Mouse (Mus musculus) bone marrow, adult 2 months (tissue): ENCODE data around the gene Vmn2r69. TPM values are rescaled to one million over a fixed set of nuclear protein-coding genes. Genes with fewer than 3 reads are reported as not detected.

Experiments used
- H3K27ac ChIP-seq: fragments of 200-500 bp; 2 replicates; pipeline ENCODE4 v1.5.1; 2012; ENCODE audit warnings: low read depth, mild to moderate bottlenecking, control low read depth, inconsistent platforms, low read length; ENCODE audit not compliant: control insufficient read depth, poor library complexity, insufficient read depth
- H3K4me1 ChIP-seq: fragments of 200-500 bp; 2 replicates; pipeline ENCODE4 v1.6.1; 2011; ENCODE audit warnings: low read length; ENCODE audit not compliant: control insufficient read depth, insufficient read depth
- H3K4me3 ChIP-seq: fragments of 200-500 bp; replicated peaks from 2 replicates; pipeline ENCODE3; 2011; ENCODE audit warnings: mild to moderate bottlenecking, low read depth, low read length, control low read depth; ENCODE audit not compliant: control insufficient read depth
- CTCF ChIP-seq: fragments of 200-500 bp; IDR thresholded peaks from 2 replicates; pipeline ENCODE4 v1.5.1; 2011; ENCODE audit warnings: low read length, control low read depth; ENCODE audit not compliant: control insufficient read depth, insufficient read depth
- POLR2A ChIP-seq: fragments of 200-500 bp; IDR thresholded peaks from 2 replicates; pipeline ENCODE4 v1.6.1; 2011; ENCODE audit warnings: low read depth, mild to moderate bottlenecking, control low read depth, low read length, borderline replicate concordance; ENCODE audit not compliant: control insufficient read depth
- WGBS: fragments of 180-500 bp; shearing (Covaris S2); methylation state at CpG from one replicate; pipeline ENCODE4 v1.1.7; 2018; 5-methylcytosine and 5-hydroxymethylcytosine counted together
- polyA plus RNA-seq: library from polyadenylated mRNA; stranded (reverse); fragments of >200 nt; gene quantifications from 2 replicates; pipeline ENCODE4 v1.2.4, GENCODE M21; 2011; ENCODE audit warnings: low replicate concordance; ENCODE audit not compliant: missing spikeins, insufficient read depth, insufficient read length

Vmn2r69 gene
- not detected in 2 replicates for polyA plus RNA-seq

- no peak for TF ChIP-seq POLR2A
- TF ChIP-seq CTCF = no peak
- WGBS = 59% methylated on average over 3 of the region's 3 CpGs
- no peaks in the 10 kb centered on the region for H3K4me1 ChIP-seq
- no peak within 1 kb of the TSS for H3K27ac ChIP-seq
- no peak within 1 kb of the TSS for H3K4me3 ChIP-seq
Measured at GRCm38 (mm10) chr7:85415820-85416219, at the start of gene Vmn2r69. TSS of gene Vmn2r69 (minus strand) at chr7:85415920.

Other genes with a start within 250 kb of the Vmn2r69 start
- not detected in 2 replicates for gene Vmn2r68, start 178.1 kb downstream of the Vmn2r69 start, polyA plus RNA-seq
- gene Vmn2r71, start 147.2 kb upstream of the Vmn2r69 start, polyA plus RNA-seq = not detected in 2 replicates
- not detected in 2 replicates for gene Vmn2r70, start 153.3 kb upstream of the Vmn2r69 start, polyA plus RNA-seq